Mouse (Mus musculus): ENCODE results near the gene Asap2. TPM values are rescaled to one million over a fixed set of nuclear protein-coding genes. Genes with fewer than 3 reads are reported as not detected.

Gene Asap2
- polyA plus RNA-seq, 2 experiments = 9.2 to 20.1 TPM

DNA sequence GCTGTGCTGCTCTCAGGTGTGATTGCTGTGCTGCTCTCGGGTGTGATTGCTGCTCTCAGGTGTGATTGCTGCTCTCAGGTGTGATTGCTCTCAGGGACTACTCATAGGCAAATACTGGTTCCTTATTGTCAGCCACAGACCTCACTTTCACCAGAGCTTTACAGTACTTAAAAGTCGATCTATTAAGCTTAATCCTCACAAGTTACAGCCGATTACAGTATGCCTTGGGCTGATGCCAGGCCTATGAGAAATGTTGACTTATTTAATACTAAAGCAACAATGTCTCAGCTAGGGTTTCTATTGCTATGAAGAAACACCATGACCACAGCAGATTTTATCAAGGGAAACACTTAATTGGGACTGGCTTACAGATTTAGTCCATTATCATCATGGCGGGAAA lies 206.2 kb downstream of the Asap2 start:
- ATAC-seq (ENCODE audit: low FRiP score, low read depth) (no peak), DNase-seq (ENCODE audit: low spot score) (no peak)
- H3K9ac ChIP-seq (ENCODE audit: low read depth, low read length, severe bottlenecking) = no peak overlapping the region
- no peaks in the 10 kb centered on the region for H3K4me1 ChIP-seq (ENCODE audit: control insufficient read depth, insufficient read depth, low read length)
- no peaks in the 10 kb centered on the region for H3K9me3 ChIP-seq (ENCODE audit: control insufficient read depth, low read length)
- TF ChIP-seq POLR2A (IDR thresholded peaks at IDR 0.05; ENCODE audit: borderline replicate concordance, extremely low read depth, insufficient read depth, insufficient read length) = no peak
- 76% methylated on average over 4 of the region's 4 CpGs for WGBS
- H3K4me2 ChIP-seq (replicated peaks; ENCODE audit: low read depth, low read length, severe bottlenecking) = no peak overlapping the region
- H3K36me3 ChIP-seq (ENCODE audit: control insufficient read depth, insufficient read depth, low read length) = 0 out of 2 replicates have a peak, but pooled peaks cover 6% of the 10 kb centered on the region
- H3K4me3 ChIP-seq (replicated peaks; ENCODE audit: low read length) = no peak overlapping the region
- no peaks in the 10 kb centered on the region for H3K27me3 ChIP-seq (ENCODE audit: control insufficient read depth, insufficient read depth, low read length)
- no peak overlapping the region for H3K27ac ChIP-seq (replicated peaks; ENCODE audit: low read depth, low read length)

DNA sequence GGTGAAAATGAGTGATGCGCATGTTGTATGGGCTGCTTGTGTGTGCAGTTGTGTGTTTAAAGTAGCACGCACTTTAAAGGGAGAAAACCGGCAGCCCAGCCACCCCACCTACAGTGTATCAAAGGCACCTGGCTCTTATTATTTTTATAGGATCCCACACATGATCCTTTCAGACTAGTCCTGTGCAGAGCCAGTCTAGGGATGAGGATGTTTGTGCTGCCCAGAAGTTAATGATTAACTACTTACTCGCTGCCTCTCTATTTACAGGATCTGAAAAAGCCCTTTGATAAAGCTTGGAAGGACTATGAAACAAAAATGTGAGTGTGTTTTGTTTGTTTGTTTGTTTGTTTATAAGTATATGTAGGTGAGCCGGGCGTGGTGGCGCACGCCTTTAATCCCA lies 210.4 kb downstream of the Asap2 start:
- no peaks in the 10 kb centered on the region for H3K9me3 ChIP-seq (ENCODE audit: control insufficient read depth, low read length)
- H3K36me3 ChIP-seq (ENCODE audit: control insufficient read depth, insufficient read depth, low read length) = peaks cover 10% of the 10 kb centered on the region; the same call in 1 of the 2 replicates
- H3K4me1 ChIP-seq (ENCODE audit: control insufficient read depth, insufficient read depth, low read length) = 0 out of 2 replicates have a peak, but pooled peaks cover 10% of the 10 kb centered on the region
- H3K27ac ChIP-seq (replicated peaks; ENCODE audit: low read depth, low read length) = no peak overlapping the region
- no peak overlapping the region for H3K4me2 ChIP-seq (replicated peaks; ENCODE audit: low read depth, low read length, severe bottlenecking)
- WGBS = 63% methylated on average over 8 of the region's 8 CpGs
- H3K4me3 ChIP-seq (replicated peaks; ENCODE audit: low read length) = no peak overlapping the region
- no peak for TF ChIP-seq POLR2A (IDR thresholded peaks at IDR 0.05; ENCODE audit: borderline replicate concordance, extremely low read depth, insufficient read depth, insufficient read length)
- H3K27me3 ChIP-seq (ENCODE audit: control insufficient read depth, insufficient read depth, low read length) = no peaks in the 10 kb centered on the region
- ATAC-seq (ENCODE audit: low FRiP score, low read depth) (no peak), DNase-seq (ENCODE audit: low spot score) (no peak)
- H3K9ac ChIP-seq (ENCODE audit: low read depth, low read length, severe bottlenecking) = no peak overlapping the region

DNA sequence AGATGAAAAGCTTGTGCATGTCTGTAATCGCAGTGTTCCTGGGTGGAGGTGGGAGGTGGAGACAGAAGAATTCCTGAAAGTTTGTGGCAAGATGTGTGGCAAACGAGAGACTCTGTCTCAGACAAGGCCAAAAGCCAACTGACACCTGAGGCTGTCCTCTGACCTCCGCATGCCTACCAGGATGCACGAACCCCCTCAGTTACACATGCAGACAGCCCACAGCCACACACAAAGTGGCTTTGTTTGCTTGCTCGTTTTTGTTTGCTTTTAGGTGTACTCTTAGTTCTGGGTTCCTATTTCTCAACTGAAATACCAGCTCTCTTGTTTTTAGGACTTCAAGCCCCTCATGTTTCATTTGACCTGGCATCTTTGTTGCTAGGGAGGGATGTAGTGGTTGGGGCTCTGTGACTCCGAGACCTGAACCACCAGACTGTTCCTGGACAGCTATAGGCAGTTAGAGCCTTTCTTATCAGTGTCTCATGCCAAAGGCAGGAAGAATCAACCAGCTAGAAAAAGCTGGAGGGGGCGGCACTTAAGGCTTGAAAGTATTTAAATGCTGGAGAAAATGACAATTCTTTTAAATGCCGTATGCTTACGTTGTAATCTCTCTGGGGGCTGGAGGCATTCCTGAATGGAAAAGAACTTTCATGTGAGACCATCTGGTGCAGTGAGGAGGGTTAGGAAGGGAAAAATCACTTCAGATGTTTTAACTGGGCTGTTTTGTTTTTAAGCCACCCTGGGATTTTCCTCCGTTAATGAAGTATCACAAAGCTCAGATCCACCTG lies 211.4 kb downstream of the Asap2 start:
- no peak overlapping the region for H3K27ac ChIP-seq (replicated peaks; ENCODE audit: low read depth, low read length)
- no peak overlapping the region for H3K9ac ChIP-seq (ENCODE audit: low read depth, low read length, severe bottlenecking)
- H3K9me3 ChIP-seq (ENCODE audit: control insufficient read depth, low read length) = no peaks in the 10 kb centered on the region
- H3K4me2 ChIP-seq (replicated peaks; ENCODE audit: low read depth, low read length, severe bottlenecking) = no peak overlapping the region
- no peaks in the 10 kb centered on the region for H3K27me3 ChIP-seq (ENCODE audit: control insufficient read depth, insufficient read depth, low read length)
- peaks cover 18% of the 10 kb centered on the region for H3K36me3 ChIP-seq (ENCODE audit: control insufficient read depth, insufficient read depth, low read length)
- WGBS = 69% methylated on average over 10 of the region's 10 CpGs
- ATAC-seq (ENCODE audit: low FRiP score, low read depth) (no peak), DNase-seq (ENCODE audit: low spot score) (no peak)
- no peak for TF ChIP-seq POLR2A (IDR thresholded peaks at IDR 0.05; ENCODE audit: borderline replicate concordance, extremely low read depth, insufficient read depth, insufficient read length)
- H3K4me1 ChIP-seq (ENCODE audit: control insufficient read depth, insufficient read depth, low read length) = 0 out of 2 replicates have a peak, but pooled peaks cover 10% of the 10 kb centered on the region
- no peak overlapping the region for H3K4me3 ChIP-seq (replicated peaks; ENCODE audit: low read length)

DNA sequence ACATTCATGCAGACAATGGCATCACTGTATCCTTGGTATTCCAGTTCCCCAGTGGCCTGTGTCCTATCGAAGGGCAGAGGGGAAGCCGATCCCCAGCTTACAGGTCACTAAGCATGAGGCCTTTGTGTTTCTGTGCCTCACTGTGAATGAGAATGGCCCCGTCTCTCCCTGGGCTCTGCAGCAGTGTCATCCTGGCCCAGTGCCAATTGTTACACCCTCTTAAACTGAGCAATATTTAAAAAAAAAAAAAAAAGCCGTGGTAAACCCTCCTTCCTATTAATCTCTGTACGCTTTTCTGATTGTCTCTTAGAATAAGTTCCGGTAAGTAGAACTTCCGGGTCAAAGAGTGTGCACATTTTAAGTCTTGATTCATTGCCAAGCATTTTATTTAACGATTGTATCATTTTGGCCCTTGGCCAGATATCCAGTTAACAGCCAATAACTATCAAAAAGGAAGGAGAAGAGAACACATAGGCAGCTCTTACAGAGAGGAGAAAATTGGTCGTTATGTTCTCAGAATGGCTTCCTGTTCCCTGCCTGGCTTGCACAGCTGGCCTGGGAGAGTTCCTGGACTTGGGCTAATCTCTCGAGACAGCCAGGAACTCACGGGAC lies 214.5 kb downstream of the Asap2 start:
- Histone ChIP-seq H3K4me3 (replicated peaks; ENCODE audit: low read length) (no peak overlapping the region), H3K4me1 (ENCODE audit: control insufficient read depth, insufficient read depth, low read length) (0 out of 2 replicates have a peak, but pooled peaks cover 10% of the 10 kb centered on the region), H3K4me2 (replicated peaks; ENCODE audit: low read depth, low read length, severe bottlenecking) (no peak overlapping the region), H3K9me3 (ENCODE audit: control insufficient read depth, low read length) (no peaks in the 10 kb centered on the region), H3K9ac (ENCODE audit: low read depth, low read length, severe bottlenecking) (no peak overlapping the region), H3K27me3 (ENCODE audit: control insufficient read depth, insufficient read depth, low read length) (no peaks in the 10 kb centered on the region), H3K27ac (replicated peaks; ENCODE audit: low read depth, low read length) (no peak overlapping the region), H3K36me3 (ENCODE audit: control insufficient read depth, insufficient read depth, low read length) (peaks cover 32% of the 10 kb centered on the region)
- DNase-seq (ENCODE audit: low spot score) (peak; percentile 41), ATAC-seq (ENCODE audit: low FRiP score, low read depth) (peak; percentile 42; the same call in 1 of the 2 replicates)
- TF ChIP-seq POLR2A (IDR thresholded peaks at IDR 0.05; ENCODE audit: borderline replicate concordance, extremely low read depth, insufficient read depth, insufficient read length) = no peak
- 22% methylated on average over 11 of the region's 11 CpGs for WGBS

DNA sequence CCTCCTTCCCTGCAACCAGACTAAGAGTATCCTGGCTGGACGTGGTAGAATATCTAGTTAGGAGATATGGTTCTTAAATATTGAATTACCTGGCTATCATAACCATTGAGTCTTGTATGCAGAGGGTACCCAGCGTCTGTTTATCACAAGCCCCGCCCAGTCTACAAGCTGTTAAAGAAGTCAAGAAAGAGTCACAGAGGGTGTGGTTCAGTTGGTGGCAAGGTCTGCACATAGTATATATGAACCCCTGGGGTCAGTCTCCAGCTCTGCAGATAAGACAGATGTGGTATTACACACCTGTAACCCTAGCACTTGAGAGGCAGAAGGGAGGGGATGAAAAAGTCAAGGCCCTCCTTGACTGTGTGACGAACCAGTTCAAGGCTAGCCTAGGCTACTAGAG lies 215.5 kb downstream of the Asap2 start:
- Histone ChIP-seq H3K36me3 (ENCODE audit: control insufficient read depth, insufficient read depth, low read length) (peaks cover 33% of the 10 kb centered on the region), H3K4me3 (replicated peaks; ENCODE audit: low read length) (no peak overlapping the region), H3K27me3 (ENCODE audit: control insufficient read depth, insufficient read depth, low read length) (no peaks in the 10 kb centered on the region), H3K27ac (replicated peaks; ENCODE audit: low read depth, low read length) (no peak overlapping the region), H3K9me3 (ENCODE audit: control insufficient read depth, low read length) (no peaks in the 10 kb centered on the region), H3K9ac (ENCODE audit: low read depth, low read length, severe bottlenecking) (no peak overlapping the region), H3K4me2 (replicated peaks; ENCODE audit: low read depth, low read length, severe bottlenecking) (no peak overlapping the region), H3K4me1 (ENCODE audit: control insufficient read depth, insufficient read depth, low read length) (0 out of 2 replicates have a peak, but pooled peaks cover 10% of the 10 kb centered on the region)
- TF ChIP-seq POLR2A (IDR thresholded peaks at IDR 0.05; ENCODE audit: borderline replicate concordance, extremely low read depth, insufficient read depth, insufficient read length) = no peak
- ATAC-seq (ENCODE audit: low FRiP score, low read depth) (no peak), DNase-seq (ENCODE audit: low spot score) (no peak)
- 90% methylated on average over 4 of the region's 4 CpGs for WGBS

Measured in limb, embryonic 14.5 days (tissue).